Mouse (Mus musculus) bone marrow, adult 2 months (tissue): ENCODE measurements around the gene Lrrc8a.

Experiments
- CTCF ChIP-seq: fragments of 200-500 bp; IDR thresholded peaks from 2 replicates; pipeline ENCODE4 v1.5.1; 2011; ENCODE audit warnings: low read length, control low read depth; ENCODE audit not compliant: control insufficient read depth, insufficient read depth
- POLR2A ChIP-seq: fragments of 200-500 bp; IDR thresholded peaks from 2 replicates; pipeline ENCODE4 v1.6.1; 2011; ENCODE audit warnings: low read depth, mild to moderate bottlenecking, control low read depth, low read length, borderline replicate concordance; ENCODE audit not compliant: control insufficient read depth

GRCm38 (mm10) chr2:30299966-30300365 is 62.5 kb downstream of the Lrrc8a start:
- TF ChIP-seq CTCF, result no peak
- TF ChIP-seq POLR2A, result no peak
